Mouse (Mus musculus): ENCODE data around the gene Cacna1i. TPM values are rescaled to one million over a fixed set of nuclear protein-coding genes. Genes with fewer than 3 reads are reported as not detected.

Cacna1i gene
- under 0.01 and 0.01 TPM in 2 replicates for polyA plus RNA-seq (2012; rRNA removed)

DNA sequence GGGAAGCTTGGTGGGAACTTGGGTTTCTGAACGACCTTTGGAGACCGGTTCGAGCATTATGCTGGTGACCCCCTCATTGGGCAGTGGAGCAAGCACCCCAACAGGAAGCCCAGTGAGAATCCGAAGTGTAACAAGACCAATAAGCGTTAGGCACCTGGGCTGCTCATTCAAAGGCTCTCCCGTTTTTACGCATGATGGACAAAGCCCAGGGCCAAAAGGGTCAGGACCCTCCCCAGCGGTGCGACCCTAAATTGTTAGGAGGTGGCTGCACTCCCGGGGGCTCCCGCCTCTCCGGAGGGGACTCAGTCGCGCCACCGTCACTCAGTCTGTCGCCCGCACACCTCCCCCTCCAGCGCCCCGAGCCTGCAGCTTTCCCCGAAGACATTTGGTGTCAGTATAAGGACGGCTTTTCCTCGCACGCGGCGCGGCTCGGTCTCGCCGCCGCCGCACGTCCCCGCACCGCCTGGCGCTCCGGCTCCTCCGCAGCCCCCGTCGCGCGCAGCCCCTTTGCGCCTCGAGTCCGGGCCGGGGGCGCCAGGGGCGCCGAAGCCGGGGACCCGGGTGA, at the start of gene Cacna1i:
Gene Cacna1i (plus strand): TSS at position 388 of the 565 bp plus-strand sequence.

DNA sequence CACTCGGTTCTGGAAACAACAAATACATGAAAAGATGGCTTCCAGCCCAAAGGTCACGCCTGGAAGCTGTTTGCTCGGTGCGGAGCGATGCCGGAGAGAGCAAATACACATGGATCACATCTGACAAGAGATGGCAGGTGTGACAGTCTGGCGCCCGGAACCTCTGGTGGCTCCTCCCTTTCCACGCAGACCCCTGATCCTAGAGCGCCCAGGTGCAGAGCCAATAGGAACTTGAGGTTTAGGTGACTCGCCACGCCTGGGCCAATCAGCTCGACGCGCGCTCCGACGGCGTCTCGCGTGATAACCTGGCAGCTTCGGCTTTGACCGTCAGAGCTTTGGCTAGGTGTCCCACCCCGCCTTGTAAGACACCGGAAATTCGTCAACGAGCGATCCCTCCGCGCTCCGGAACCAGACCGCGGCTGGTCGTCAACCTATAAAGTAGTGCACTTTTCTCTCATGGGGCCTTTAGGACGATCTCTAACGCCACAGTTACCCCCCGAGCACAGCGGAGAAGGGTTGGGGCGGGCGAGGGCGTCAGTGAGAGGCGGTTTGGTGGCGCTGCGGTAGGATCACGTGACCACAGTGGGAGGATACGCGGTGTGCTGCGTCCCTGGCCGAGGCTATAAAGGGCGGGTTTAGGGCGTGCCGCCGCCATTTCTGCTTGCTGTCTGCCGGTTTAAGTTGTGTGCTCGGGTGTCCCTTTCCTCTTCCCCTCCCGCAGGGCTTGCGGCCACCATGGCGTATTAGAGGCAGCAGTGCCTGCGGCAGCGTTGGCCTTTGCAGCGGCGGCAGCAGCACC, 32.0 kb upstream of the Cacna1i start, which contains the start of gene Atf4:
Gene Atf4 (plus strand): TSS at position 338 of the 799 bp plus-strand sequence.

DNA sequence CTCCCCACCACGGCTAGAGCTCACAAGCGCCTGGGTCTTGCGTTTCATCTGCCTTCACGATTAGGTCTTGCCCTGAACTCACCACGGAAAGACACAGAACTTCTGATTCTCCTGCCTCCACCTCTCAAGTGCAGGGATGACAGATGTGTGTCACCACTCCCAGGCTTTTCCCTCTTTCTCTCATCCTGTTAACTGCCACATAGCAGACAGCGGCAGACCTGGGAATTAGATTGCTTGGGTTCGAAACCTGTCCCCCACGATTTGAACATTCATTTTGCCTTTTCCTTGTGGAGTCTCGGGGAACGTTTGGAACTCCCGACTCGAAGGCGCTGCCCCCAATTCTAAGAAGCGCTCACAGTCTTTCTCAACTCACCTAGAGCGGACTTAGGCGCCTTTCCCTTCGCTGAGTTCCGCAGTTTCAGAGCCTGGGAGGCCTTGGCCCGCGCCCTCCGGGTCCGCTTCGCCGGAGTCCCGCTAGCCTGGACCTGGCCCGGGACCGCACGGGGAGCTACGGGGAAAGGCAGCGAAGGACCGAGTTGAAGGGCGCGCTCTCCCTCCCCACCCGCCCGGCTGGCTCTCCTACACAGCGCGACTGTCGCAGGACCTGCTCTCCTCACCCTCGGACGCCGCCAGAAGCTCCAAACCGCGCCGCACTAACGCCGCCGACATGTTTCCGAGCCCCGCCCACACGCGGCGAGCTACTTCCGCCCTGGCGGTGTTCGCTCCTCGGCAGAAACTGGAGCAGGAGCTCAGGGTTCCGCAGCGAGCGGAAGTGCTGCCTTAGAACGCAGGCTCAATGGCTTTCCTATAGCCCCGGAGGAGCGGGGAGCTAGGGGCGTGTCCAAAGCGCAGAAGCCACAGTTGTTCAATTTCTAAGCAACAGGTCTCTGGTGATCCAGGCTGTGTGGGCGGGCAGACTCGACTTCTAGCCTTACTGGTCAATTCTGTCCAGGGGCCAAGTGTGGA, 23.1 kb upstream of the Cacna1i start, which contains the start of gene Rps19bp1:
Gene Rps19bp1 (minus strand): TSS at position 706 of the 966 bp plus-strand sequence.

Other genes starting within 250 kb of the Cacna1i start
- gene Syngr1, start 195.9 kb upstream of the Cacna1i start, polyA plus RNA-seq (2012; rRNA removed) = 8.7 and 8.8 TPM in 2 replicates
- 547 and 625 TPM in 2 replicates for gene Rpl3, start 195.4 kb upstream of the Cacna1i start, polyA plus RNA-seq (2012; rRNA removed)
- 7.9 and 9.1 TPM in 2 replicates for gene Tab1, start 154.1 kb upstream of the Cacna1i start, polyA plus RNA-seq (2012; rRNA removed)
- gene Mgat3, start 113.5 kb upstream of the Cacna1i start, polyA plus RNA-seq (2012; rRNA removed) = 0.50 and 0.60 TPM in 2 replicates
- 4.3 and 4.9 TPM in 2 replicates for gene Mief1, start 53.2 kb upstream of the Cacna1i start, polyA plus RNA-seq (2012; rRNA removed)
- not detected in 2 replicates for gene AC140267.1, start 51.4 kb upstream of the Cacna1i start, polyA plus RNA-seq (2012; rRNA removed)
- gene Atf4, start 32.1 kb upstream of the Cacna1i start, polyA plus RNA-seq (2012; rRNA removed) = 178 and 201 TPM in 2 replicates
- 18.3 and 19.5 TPM in 2 replicates for gene Rps19bp1, start 22.9 kb upstream of the Cacna1i start, polyA plus RNA-seq (2012; rRNA removed)

All from liver, embryonic 18 days (tissue).